Mouse (Mus musculus) embryonic facial prominence, embryonic 13.5 days (tissue): ENCODE data around the gene Ccdc33. TPM values are rescaled to one million over a fixed set of nuclear protein-coding genes. Genes with fewer than 3 reads are reported as not detected.

Experiments
- ATAC-seq: fragments of 200-750 bp; cut with Nextera tagmentation; 2 replicates; pipeline ENCODE4 v1.8.0; 2017; ENCODE audit warnings: low read depth; ENCODE audit not compliant: insufficient number of reproducible peaks, insufficient read depth, low FRiP score, low TSS enrichment
- H3K27ac ChIP-seq: fragments of 300-500 bp; sonication (generic); 2 replicates; pipeline ENCODE4 v1.5.1; 2015; ENCODE audit warnings: moderate library complexity, mild to moderate bottlenecking, inconsistent platforms
- H3K27me3 ChIP-seq: fragments of 300-500 bp; sonication (generic); 2 replicates; pipeline ENCODE4 v1.6.1; 2015; ENCODE audit warnings: mild to moderate bottlenecking, inconsistent platforms
- H3K36me3 ChIP-seq: fragments of 300-500 bp; sonication (generic); 2 replicates; pipeline ENCODE4 v1.6.1; 2015; ENCODE audit warnings: mild to moderate bottlenecking, inconsistent platforms
- H3K4me1 ChIP-seq: fragments of 300-500 bp; sonication (generic); 2 replicates; pipeline ENCODE4 v1.6.1; 2015; ENCODE audit warnings: inconsistent platforms
- H3K4me2 ChIP-seq: fragments of 300-500 bp; sonication (generic); 2 replicates; pipeline ENCODE4 v1.6.1; 2015; ENCODE audit warnings: moderate library complexity, mild to moderate bottlenecking, inconsistent platforms
- H3K4me3 ChIP-seq: fragments of 300-500 bp; sonication (generic); 2 replicates; pipeline ENCODE4 v1.5.1; 2015; ENCODE audit warnings: mild to moderate bottlenecking, inconsistent platforms
- H3K9ac ChIP-seq: fragments of 300-500 bp; sonication (generic); 2 replicates; pipeline ENCODE4 v1.6.1; 2015; ENCODE audit warnings: mild to moderate bottlenecking, inconsistent platforms
- H3K9me3 ChIP-seq: fragments of 300-500 bp; sonication (generic); 2 replicates; pipeline ENCODE4 v1.6.1; 2016; ENCODE audit warnings: inconsistent platforms
- WGBS: fragments of 180-500 bp; shearing (Covaris S2); methylation state at CpG from one replicate; pipeline ENCODE4 v1.1.7; 2015; ENCODE audit warnings: mixed read lengths; 5-methylcytosine and 5-hydroxymethylcytosine counted together
- polyA plus RNA-seq: library from polyadenylated mRNA; unstranded; fragments of >200 nt; fragmentation: Nextera tagmentation; extraction: Ambion mirVana; gene quantifications from 2 replicates; pipeline ENCODE4 v1.2.1, GENCODE M21; 2015

Ccdc33 gene
- polyA plus RNA-seq, 1 experiment from 2014 or later = not detected

DNA sequence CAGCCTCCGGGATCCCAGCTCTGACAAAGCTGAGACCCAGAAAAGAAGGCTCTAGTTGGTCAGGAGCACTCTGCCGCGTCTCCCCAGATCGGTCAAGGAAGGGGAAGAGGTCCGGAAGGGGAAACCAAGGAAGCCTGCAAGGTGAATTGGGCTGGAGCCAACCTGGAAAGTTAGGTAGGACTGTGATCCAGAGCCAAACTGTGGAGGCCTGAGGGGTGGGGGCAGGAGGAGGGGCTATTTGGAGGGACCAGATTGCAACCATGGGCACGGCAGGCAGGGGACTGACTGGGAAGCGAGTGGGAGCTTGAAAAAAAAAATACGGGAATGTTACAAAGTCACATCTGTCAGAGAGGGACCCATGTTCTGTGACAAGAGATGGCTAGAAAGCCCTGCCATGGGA lies 10.9 kb upstream of the Ccdc33 start:
- no peak for ATAC-seq
- 11% methylated on average over 8 of the region's 8 CpGs for WGBS
- Histone ChIP-seq H3K4me1 (peaks cover 64% of the 10 kb centered on the region), H3K27ac (peak overlapping the region; percentile 80), H3K4me3 (peak overlapping the region; percentile 12; the same call in 1 of the 2 replicates), H3K9me3 (no peaks in the 10 kb centered on the region), H3K36me3 (no peaks in the 10 kb centered on the region), H3K27me3 (no peaks in the 10 kb centered on the region), H3K9ac (peak overlapping the region; percentile 51), H3K4me2 (peak overlapping the region; percentile 51)

DNA sequence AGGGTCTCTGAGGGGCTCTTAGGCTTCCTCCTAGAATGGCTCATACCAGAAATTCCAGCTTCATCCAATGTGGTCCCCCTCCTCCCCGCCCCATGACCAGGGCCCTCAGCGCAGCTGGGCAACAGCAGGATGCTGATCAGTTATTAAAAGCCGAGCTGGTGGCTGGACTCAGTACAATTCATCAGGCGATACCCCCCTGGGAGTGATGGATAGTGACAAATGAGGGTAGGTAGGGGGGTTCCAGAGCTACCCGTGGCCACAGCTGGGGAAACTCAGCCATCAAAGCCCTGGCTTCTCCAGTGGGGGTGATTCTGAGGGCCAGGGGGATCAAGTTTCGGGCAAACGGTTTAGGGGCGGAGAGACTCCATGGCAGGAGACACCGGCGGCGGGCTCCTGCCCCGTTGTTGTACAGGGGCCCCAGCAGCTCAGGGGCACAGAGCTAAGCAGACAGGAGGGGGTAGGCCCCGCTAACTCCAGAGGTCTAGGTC lies 10.3 kb upstream of the Ccdc33 start:
- WGBS = 4% methylated on average over 13 of the region's 13 CpGs
- Histone ChIP-seq H3K36me3 (no peaks in the 10 kb centered on the region), H3K4me1 (peaks cover 60% of the 10 kb centered on the region), H3K27ac (peak overlapping the region; percentile 80), H3K9me3 (no peaks in the 10 kb centered on the region), H3K9ac (peak overlapping the region; percentile 51), H3K4me3 (peak overlapping the region; percentile 12; the same call in 1 of the 2 replicates), H3K27me3 (no peaks in the 10 kb centered on the region), H3K4me2 (peak overlapping the region; percentile 51)
- ATAC-seq = no peak; the same call in 1 of the 2 replicates

DNA sequence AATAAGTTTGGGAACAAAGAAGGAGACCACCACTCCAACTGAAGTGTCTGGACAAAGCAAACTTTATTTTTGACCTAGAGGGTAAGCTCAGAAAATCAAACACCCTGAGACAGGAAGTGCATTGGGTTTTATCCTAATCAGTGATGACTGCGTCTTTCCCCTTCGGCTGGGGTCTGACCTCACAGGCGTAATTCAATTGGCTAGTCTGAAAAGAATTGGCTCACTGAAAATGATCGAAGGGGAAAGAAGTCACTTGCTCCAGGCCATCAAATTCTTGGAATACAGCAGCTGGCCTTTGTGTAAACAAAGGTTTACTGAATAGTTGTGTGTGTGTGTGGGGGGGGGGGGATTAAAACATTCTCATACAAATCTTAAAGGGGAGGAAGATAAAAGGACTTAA lies 7.2 kb upstream of the Ccdc33 start:
- Histone ChIP-seq H3K36me3 (no peaks in the 10 kb centered on the region), H3K4me3 (no peak overlapping the region), H3K27ac (no peak overlapping the region), H3K4me1 (peaks cover 44% of the 10 kb centered on the region), H3K27me3 (no peaks in the 10 kb centered on the region), H3K9me3 (no peaks in the 10 kb centered on the region), H3K9ac (no peak overlapping the region), H3K4me2 (no peak overlapping the region)
- no peak for ATAC-seq
- 17% methylated on average over 4 of the region's 4 CpGs for WGBS

DNA sequence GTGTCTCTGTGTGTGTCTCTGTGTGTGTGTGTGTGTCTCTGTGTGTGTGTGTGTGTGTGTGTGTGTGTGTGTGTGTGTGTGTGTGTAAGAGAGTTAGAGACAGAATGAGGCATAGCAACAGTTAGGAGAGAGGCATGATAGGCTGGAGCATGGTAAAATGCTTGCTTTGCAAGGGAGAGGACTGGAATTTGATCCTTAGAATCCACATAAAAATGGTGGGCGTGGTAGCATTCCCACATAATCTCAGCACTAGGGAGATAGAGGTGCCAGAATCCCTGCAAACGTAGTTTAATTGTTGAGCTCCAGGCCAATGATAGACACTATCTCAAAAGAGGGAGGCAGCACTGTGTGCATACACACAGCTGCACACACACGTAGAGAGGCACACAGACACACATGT lies 6.5 kb upstream of the Ccdc33 start:
- Histone ChIP-seq H3K4me1 (peaks cover 38% of the 10 kb centered on the region), H3K27me3 (no peaks in the 10 kb centered on the region), H3K27ac (no peak overlapping the region), H3K36me3 (no peaks in the 10 kb centered on the region), H3K9ac (no peak overlapping the region), H3K4me3 (no peak overlapping the region), H3K9me3 (no peaks in the 10 kb centered on the region), H3K4me2 (no peak overlapping the region)
- WGBS = 30% methylated on average over 3 of the region's 3 CpGs
- ATAC-seq = no peak

DNA sequence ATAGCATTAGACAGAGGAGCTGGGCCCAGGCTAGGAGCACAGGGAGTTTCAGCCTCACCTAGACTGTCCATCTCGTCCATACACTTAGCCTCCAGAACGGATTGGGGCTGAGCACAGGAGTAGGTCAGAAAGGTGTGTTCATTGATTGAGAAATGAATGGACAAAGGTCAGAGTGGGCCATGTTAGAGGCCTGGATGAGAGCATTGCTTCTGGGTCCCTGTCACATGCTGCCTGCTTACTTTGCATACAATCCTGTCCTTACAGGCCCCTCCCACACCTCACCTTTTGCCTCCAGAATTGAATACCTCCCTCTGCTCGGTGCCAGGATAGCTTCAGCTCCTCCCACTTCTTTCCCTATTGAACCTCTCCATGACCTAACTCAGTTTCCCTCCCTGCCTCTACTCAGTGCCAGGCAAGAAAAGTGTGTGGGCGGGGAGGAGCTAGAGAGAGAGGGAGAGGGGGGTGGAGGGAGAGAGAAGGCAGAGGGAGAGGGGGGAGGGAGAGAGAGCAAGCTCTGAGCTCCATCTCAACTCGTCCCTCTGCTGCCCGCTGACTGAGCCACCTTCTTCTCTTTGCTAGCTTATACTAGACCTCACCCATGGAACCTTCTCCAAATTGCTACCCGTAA lies 2.5 kb downstream of the Ccdc33 start:
- Histone ChIP-seq H3K9me3 (no peaks in the 10 kb centered on the region), H3K4me3 (no peak overlapping the region), H3K36me3 (no peaks in the 10 kb centered on the region), H3K27me3 (peaks cover 14% of the 10 kb centered on the region), H3K27ac (peak overlapping the region; percentile 29; the same call in 1 of the 2 replicates), H3K4me2 (no peak overlapping the region), H3K9ac (peak overlapping the region; percentile 36; the same call in 1 of the 2 replicates), H3K4me1 (peaks cover 67% of the 10 kb centered on the region)
- 0 out of 2 replicates have a peak, but pooled peaks have one; percentile 5 for ATAC-seq
- WGBS = 41% methylated on average over 7 of the region's 7 CpGs

GRCm38 (mm10) chr9:58115297-58115925 lies 3.2 kb downstream of the Ccdc33 start:
- Histone ChIP-seq H3K27ac (peak overlapping the region; percentile 29; the same call in 1 of the 2 replicates), H3K4me3 (no peak overlapping the region), H3K9ac (peak overlapping the region; percentile 36; the same call in 1 of the 2 replicates), H3K4me1 (peaks cover 67% of the 10 kb centered on the region), H3K27me3 (peaks cover 14% of the 10 kb centered on the region), H3K9me3 (no peaks in the 10 kb centered on the region), H3K4me2 (no peak overlapping the region), H3K36me3 (no peaks in the 10 kb centered on the region)
- ATAC-seq = 0 out of 2 replicates have a peak, but pooled peaks have one; percentile 1
- 20% methylated on average over 7 of the region's 7 CpGs for WGBS

- H3K27me3 ChIP-seq = peaks cover 14% of the 10 kb centered on the region
- peak overlapping the region; percentile 55 for H3K4me2 ChIP-seq
- peaks cover 67% of the 10 kb centered on the region for H3K4me1 ChIP-seq
- 4% methylated on average over 9 of the region's 9 CpGs for WGBS
- no peaks in the 10 kb centered on the region for H3K9me3 ChIP-seq
- H3K9ac ChIP-seq = no peak overlapping the region
- H3K4me3 ChIP-seq = no peak overlapping the region; the same call in 1 of the 2 replicates
- no peaks in the 10 kb centered on the region for H3K36me3 ChIP-seq
- ATAC-seq = no peak
- peak overlapping the region; percentile 72; the same call in 1 of the 2 replicates for H3K27ac ChIP-seq
Observed at GRCm38 (mm10) chr9:58114019-58114418, 4.6 kb downstream of the Ccdc33 start.

GRCm38 (mm10) chr9:58113279-58113884 lies 5.2 kb downstream of the Ccdc33 start:
- H3K4me1 ChIP-seq = peaks cover 65% of the 10 kb centered on the region
- H3K9me3 ChIP-seq = no peaks in the 10 kb centered on the region
- peak overlapping the region; percentile 24 for H3K4me3 ChIP-seq
- peak overlapping the region; percentile 72 for H3K27ac ChIP-seq
- peak overlapping the region; percentile 55 for H3K4me2 ChIP-seq
- WGBS = 3% methylated on average over 22 of the region's 22 CpGs
- ATAC-seq = no peak
- peaks cover 14% of the 10 kb centered on the region for H3K27me3 ChIP-seq
- H3K9ac ChIP-seq = 0 out of 2 replicates have a peak overlapping the region, but pooled peaks have one; percentile 40
- no peaks in the 10 kb centered on the region for H3K36me3 ChIP-seq

DNA sequence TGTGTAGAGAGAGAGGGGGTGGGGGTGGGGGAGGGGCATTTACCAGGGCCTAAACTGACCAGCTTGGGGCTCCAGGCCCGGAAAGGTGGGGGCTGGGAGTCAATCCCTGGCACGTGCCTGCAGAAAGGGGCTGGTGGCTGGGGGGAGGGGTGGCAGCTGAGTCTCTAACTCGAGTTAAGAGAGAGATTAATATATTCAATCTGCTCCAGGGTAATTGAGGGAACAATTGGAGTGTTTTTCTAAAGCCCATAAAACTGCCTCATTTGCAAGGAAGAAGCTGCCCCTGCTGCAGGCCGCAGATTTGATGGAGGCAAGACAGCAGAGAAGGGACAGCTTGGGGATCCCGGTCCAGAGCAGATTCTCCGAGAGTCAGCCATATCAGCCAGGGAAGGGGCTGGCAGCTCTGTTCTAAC lies 5.8 kb downstream of the Ccdc33 start:
- ATAC-seq = no peak
- WGBS = under 1% methylated on average over 6 of the region's 6 CpGs

GRCm38 (mm10) chr9:58112321-58112751 lies 6.3 kb downstream of the Ccdc33 start:
- H3K9ac ChIP-seq = no peak overlapping the region
- WGBS = 6% methylated on average over 6 of the region's 6 CpGs
- H3K4me3 ChIP-seq = no peak overlapping the region
- H3K27ac ChIP-seq = peak overlapping the region; percentile 28; the same call in 1 of the 2 replicates
- no peaks in the 10 kb centered on the region for H3K36me3 ChIP-seq
- no peak overlapping the region for H3K4me2 ChIP-seq
- H3K9me3 ChIP-seq = no peaks in the 10 kb centered on the region
- 0 out of 2 replicates have a peak, but pooled peaks have one; percentile 45 for ATAC-seq
- H3K27me3 ChIP-seq = peaks cover 14% of the 10 kb centered on the region
- peaks cover 62% of the 10 kb centered on the region for H3K4me1 ChIP-seq

More for the DNA sequence above, 5.8 kb downstream of the Ccdc33 start:
- Histone ChIP-seq H3K4me2 (peak overlapping the region; percentile 55), H3K9ac (no peak overlapping the region), H3K4me1 (peaks cover 62% of the 10 kb centered on the region), H3K36me3 (no peaks in the 10 kb centered on the region), H3K9me3 (no peaks in the 10 kb centered on the region), H3K27ac (peak overlapping the region; percentile 72), H3K27me3 (peaks cover 14% of the 10 kb centered on the region), H3K4me3 (peak overlapping the region; percentile 24; the same call in 1 of the 2 replicates)

DNA sequence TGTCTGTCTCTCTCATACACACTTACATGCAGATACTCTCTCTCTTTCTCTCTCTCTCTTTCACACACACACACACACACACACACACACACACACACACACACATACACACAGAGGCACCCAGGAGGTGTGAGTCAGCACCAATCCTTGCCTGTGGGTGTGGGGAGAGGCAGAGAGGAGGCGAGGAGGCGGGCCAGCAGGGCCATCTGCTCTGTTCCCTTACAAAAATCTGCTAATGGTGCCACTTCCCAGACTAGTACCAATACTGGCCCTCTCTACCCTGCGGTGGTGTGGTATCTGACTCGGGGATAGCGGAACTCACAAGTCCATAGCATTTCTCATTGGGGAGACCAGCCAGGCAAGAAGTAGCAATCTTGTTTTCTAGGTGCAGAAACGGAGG lies 7.2 kb downstream of the Ccdc33 start:
- WGBS = 63% methylated on average over 6 of the region's 6 CpGs
- Histone ChIP-seq H3K27ac (peak overlapping the region; percentile 28; the same call in 1 of the 2 replicates), H3K9ac (no peak overlapping the region), H3K4me2 (no peak overlapping the region), H3K4me3 (no peak overlapping the region), H3K36me3 (no peaks in the 10 kb centered on the region), H3K27me3 (peaks cover 14% of the 10 kb centered on the region), H3K4me1 (peaks cover 56% of the 10 kb centered on the region), H3K9me3 (no peaks in the 10 kb centered on the region)
- no peak for ATAC-seq
